Mouse (Mus musculus) olfactory bulb, adult 2 months (tissue): ENCODE measurements around the gene Dnase1. TPM values are rescaled to one million over a fixed set of nuclear protein-coding genes. Genes with fewer than 3 reads are reported as not detected.
"Not testable (repeated sequence)": the region's sequence is repeated elsewhere in the genome, so short reads cannot be mapped to it uniquely, and the experiment has no call there.

Experiments used
- H3K27ac ChIP-seq: fragments of 200-500 bp; 2 replicates; pipeline ENCODE4 v1.5.1; 2012; ENCODE audit warnings: low read depth, low read length; ENCODE audit not compliant: insufficient read depth
- H3K4me1 ChIP-seq: fragments of 200-500 bp; 2 replicates; pipeline ENCODE4 v1.6.1; 2012; ENCODE audit warnings: low read length; ENCODE audit not compliant: control insufficient read depth, insufficient read depth
- H3K4me3 ChIP-seq: fragments of 200-500 bp; 2 replicates; pipeline ENCODE4 v1.5.1; 2012; ENCODE audit warnings: mild to moderate bottlenecking, low read depth, low read length, moderate library complexity; ENCODE audit not compliant: insufficient read depth
- CTCF ChIP-seq: fragments of 200-500 bp; IDR thresholded peaks from 2 replicates; pipeline ENCODE4 v1.5.1; 2012; ENCODE audit warnings: low read depth, mild to moderate bottlenecking, low read length, moderate library complexity; ENCODE audit not compliant: insufficient read depth
- POLR2A ChIP-seq: fragments of 200-500 bp; IDR thresholded peaks from 2 replicates; pipeline ENCODE4 v1.6.1; 2012; ENCODE audit warnings: mild to moderate bottlenecking, low read depth, low read length, moderate library complexity; ENCODE audit not compliant: insufficient read depth
- WGBS: fragments of 180-500 bp; shearing (Covaris S2); methylation state at CpG from one replicate; pipeline ENCODE4 v1.1.7; 2018; 5-methylcytosine and 5-hydroxymethylcytosine counted together
- polyA plus RNA-seq: library from polyadenylated mRNA; stranded (reverse); fragments of >200 nt; gene quantifications from 2 replicates; pipeline ENCODE4 v1.2.4, GENCODE M21; 2012; ENCODE audit warnings: low replicate concordance; ENCODE audit not compliant: missing spikeins, insufficient read depth, insufficient read length

The Dnase1 gene
- not detected in 2 replicates for polyA plus RNA-seq

- Histone ChIP-seq H3K4me3 (no peak within 1 kb of the TSS), H3K27ac (no peak within 1 kb of the TSS), H3K4me1 (no peaks in the 10 kb centered on the region)
- 90% methylated on average over 5 of the region's 5 CpGs for WGBS
- no peak for TF ChIP-seq CTCF
- no peak for TF ChIP-seq POLR2A
These were observed at the start of gene Dnase1 for GRCm38 (mm10) chr16:4036807-4037206. Gene Dnase1, plus strand, starts transcription at chr16:4036942.

- TF ChIP-seq CTCF (no peak), POLR2A (no peak)
- no peak overlapping the region for H3K27ac ChIP-seq
- no peaks in the 10 kb centered on the region for H3K4me1 ChIP-seq
- no peak overlapping the region for H3K4me3 ChIP-seq
- WGBS, result 91% methylated on average over 4 of the region's 4 CpGs
These were observed 48.3 kb upstream of the Dnase1 start for GRCm38 (mm10) chr16:3988410-3988809.

GRCm38 (mm10) chr16:4003489-4004398 is 33.0 kb upstream of the Dnase1 start, which contains the start of gene Slx4:
Gene Slx4, minus strand, starts transcription at chr16:4003770.
- H3K4me1 ChIP-seq, result peaks cover 4% of the 10 kb centered on the region; the same call in 1 of the 2 replicates
- peak within 1 kb of the TSS; percentile 59 for H3K27ac ChIP-seq
- TF ChIP-seq CTCF (0 out of 2 replicates have a peak, but pooled peaks have one; percentile 16), POLR2A (peak; percentile 94)
- 1% methylated on average over 57 of the region's 58 CpGs for WGBS
- peak within 1 kb of the TSS; percentile 72 for H3K4me3 ChIP-seq

- Histone ChIP-seq H3K4me3 (no peak overlapping the region), H3K4me1 (no peaks in the 10 kb centered on the region), H3K27ac (no peak overlapping the region)
- TF ChIP-seq POLR2A (no peak), CTCF (no peak)
- WGBS, result 79% methylated on average over 4 of the region's 4 CpGs
These were observed 23.7 kb upstream of the Dnase1 start for GRCm38 (mm10) chr16:4012882-4013570.

GRCm38 (mm10) chr16:4014040-4014668 is 22.6 kb upstream of the Dnase1 start:
- H3K4me3 ChIP-seq, result no peak overlapping the region
- WGBS, result 76% methylated on average over 5 of the region's 5 CpGs
- TF ChIP-seq CTCF (no peak), POLR2A (no peak)
- no peaks in the 10 kb centered on the region for H3K4me1 ChIP-seq
- H3K27ac ChIP-seq, result no peak overlapping the region

GRCm38 (mm10) chr16:4016786-4017185 is 20.0 kb upstream of the Dnase1 start:
- not testable (repeated sequence) for H3K27ac ChIP-seq, H3K4me1 ChIP-seq, H3K4me3 ChIP-seq
- 80% methylated on average over 17 of the region's 17 CpGs for WGBS

GRCm38 (mm10) chr16:4017466-4017865 is 19.3 kb upstream of the Dnase1 start:
- 83% methylated on average over 6 of the region's 6 CpGs for WGBS
- not testable (repeated sequence) for H3K4me1 ChIP-seq, H3K27ac ChIP-seq, H3K4me3 ChIP-seq

- TF ChIP-seq POLR2A, result no peak
- no peak for TF ChIP-seq CTCF
- 94% methylated on average over 1 of the region's 1 CpGs for WGBS
These were observed 15.5 kb upstream of the Dnase1 start for GRCm38 (mm10) chr16:4021241-4021640.

GRCm38 (mm10) chr16:4022719-4023118 is 14.0 kb upstream of the Dnase1 start:
- WGBS, result 75% methylated on average over 4 of the region's 4 CpGs
- H3K27ac ChIP-seq, result no peak overlapping the region
- no peaks in the 10 kb centered on the region for H3K4me1 ChIP-seq
- TF ChIP-seq CTCF (no peak), POLR2A (no peak)
- H3K4me3 ChIP-seq, result no peak overlapping the region

More at GRCm38 (mm10) chr16:4021241-4021640, 15.5 kb upstream of the Dnase1 start:
- Histone ChIP-seq H3K27ac (no peak overlapping the region), H3K4me3 (no peak overlapping the region), H3K4me1 (no peaks in the 10 kb centered on the region)
